Mouse (Mus musculus) kidney, adult 2 months (tissue): ENCODE results near the gene Top2b.

Experiments
- CTCF ChIP-seq: fragments of 200-500 bp; conservative IDR thresholded peaks from 2 replicates; pipeline ENCODE4 v1.5.1; 2011; ENCODE audit warnings: low read depth, mild to moderate bottlenecking, control low read depth, low read length, moderate library complexity, mixed read lengths; ENCODE audit not compliant: insufficient read depth, insufficient read length
- POLR2A ChIP-seq: fragments of 200-500 bp; IDR thresholded peaks from one replicate; pipeline ENCODE4 v1.6.1; 2011; ENCODE audit warnings: low read depth, low read length, control low read depth

DNA sequence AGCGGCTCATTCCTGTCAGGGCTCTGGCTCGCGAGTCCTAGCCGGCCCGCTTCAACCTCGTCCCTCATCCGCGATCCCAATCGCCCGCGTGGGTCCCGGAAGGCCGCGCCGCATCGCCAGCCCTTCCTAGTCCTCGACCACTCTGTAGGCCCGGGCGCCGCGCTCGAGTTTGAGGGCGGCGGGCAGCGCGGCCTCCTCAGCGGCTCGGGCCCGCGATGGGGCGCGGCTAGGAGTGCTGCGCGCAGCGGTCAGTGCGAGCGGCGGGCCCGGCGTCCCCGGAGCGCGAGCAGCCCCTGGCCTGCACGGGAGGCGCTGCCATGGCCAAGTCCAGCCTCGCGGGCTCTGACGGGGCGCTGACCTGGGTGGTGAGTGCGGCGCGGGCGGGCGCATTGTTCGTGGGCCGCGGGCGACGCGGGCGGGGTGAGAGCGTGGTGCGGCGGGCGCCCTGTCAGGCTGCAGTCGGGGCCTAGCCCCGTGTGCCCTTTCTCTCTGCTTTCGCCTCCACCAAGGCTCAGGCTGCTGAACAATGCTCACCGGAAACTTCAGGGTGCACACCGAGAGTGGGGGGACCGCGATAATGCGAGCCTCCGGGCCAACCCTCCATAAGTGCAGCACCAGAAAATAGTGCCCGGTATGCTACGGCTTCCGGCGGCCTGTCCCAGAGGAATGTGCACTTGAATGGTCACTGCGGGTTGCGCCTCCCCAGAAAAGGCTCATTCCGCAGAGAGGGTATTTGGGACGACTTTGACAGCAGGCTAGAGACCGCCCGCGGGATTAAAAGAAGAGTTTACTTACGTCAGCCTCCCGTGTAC lies 589 bp downstream of the Top2b start:
- TF ChIP-seq CTCF (no peak), POLR2A (no peak)
